Mouse (Mus musculus) thymus, postnatal 10 days (tissue): ENCODE data around the gene Nt5c3b.
A peak's percentile ranks its signal among the peaks of the same experiment; 100 is the strongest.

Source experiments
- DNase-seq, 2 experiments: peaks; one replicate each; pipeline ENCODE4 v3.0.0; 2021; ENCODE audit warnings: low spot score in 2 of 2

Nt5c3b gene

DNA sequence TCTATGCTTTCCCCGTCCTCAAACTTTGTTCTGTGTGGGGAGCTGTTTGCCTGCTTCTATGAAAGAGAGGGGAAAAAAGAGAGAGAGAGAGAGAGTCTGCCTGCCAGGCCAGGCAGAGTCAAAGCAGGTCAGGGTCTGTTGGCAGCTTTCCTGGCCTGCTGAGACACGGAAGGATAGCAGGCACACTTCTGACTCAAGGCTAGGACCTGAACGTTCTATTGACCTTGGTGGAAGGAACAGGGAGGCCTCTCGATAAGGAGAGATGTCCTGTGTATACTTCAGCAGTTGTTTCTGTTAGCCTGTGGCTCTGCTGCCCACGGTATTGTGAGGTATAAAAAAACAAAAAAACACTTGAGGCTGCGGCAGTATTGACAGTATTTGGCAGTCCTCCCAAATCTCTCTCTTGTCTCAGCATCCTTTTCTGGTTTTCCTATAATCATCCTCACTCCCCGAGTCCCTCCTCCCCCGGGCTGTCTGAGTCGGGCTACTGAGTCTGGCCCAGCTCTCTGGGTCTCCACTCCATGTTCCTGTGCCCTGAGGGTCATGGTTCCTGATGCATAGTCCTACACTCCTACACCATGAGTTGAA lies 12.9 kb downstream of the Nt5c3b start:
- DNase-seq: no peak

DNA sequence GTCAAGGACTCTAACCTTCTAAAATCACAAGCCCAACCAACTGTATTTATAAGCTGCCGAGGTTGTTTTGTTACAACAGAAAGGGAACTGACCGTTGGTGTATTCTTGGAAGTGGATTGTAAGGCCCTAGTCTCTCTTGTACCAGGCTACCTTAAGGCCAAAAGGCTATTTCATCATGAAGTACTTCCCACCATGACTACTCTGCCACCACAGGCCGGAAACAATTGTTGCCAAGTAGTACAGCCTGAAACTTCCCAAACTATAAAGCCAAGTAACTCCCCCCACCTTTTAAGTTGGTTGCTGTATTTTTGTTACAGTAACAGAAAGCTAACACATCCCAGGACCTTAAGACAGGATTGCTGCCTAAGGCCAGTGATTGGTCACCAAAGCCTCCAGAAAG lies 14.8 kb downstream of the Nt5c3b start:
- DNase-seq: no peak

DNA sequence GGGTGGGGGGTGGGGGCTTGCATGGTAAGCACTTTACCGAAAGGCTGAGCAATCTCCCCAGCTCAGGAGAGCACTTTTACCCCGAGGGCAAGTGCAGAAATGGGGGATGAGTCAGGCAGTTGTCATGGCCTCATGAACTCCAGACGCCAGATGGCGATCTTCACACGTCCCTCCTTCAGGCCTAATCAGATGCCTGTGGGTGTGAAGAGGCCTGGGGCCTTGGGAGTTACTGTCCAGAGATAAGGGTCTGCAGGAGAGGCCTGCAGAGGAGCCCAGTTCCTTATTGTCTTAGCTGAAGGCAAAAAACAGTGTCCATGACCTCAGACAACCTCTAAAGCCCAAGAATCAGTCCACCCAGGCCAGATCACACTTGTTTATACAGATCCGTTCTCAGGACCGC lies 15.8 kb downstream of the Nt5c3b start:
- peak in 1 of 2 experiments; percentile 74 for DNase-seq

DNA sequence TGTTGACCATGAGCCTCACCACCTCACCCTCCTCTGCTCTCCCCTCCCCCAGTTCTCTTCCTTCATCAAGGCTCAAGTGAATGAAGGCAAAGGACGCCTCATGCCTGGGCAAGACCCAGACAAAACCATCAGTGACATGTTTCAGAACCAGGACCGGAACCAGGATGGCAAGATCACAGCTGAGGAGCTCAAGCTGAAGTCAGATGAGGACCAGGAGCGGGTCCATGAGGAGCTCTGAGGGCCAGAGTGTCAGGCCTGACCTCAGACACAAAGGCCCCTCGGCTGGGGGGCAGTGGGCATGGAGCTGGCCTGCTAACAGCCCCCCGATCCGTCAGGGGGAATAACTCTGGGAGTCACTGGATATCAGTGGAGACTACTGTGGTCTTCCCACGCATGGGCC lies 17.8 kb downstream of the Nt5c3b start:
- DNase-seq: no peak

DNA sequence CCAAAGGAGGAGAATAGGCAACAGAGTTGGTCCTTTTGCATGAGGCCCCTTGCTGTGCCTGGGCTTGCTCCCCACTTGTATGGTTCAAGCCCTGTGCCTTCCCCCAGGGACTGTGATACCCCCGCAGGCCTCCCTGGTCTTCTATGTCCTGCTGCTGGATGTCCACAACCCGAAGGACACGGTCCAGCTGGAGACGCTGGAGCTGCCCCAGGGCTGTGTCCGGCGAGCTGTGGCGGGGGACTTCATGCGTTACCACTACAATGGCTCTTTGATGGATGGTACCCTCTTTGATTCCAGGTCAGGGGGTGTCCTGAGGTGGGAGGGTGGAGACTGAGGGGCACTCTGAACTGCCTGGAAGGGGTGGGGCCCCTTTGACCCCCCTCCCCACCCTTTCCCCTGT lies 20.1 kb downstream of the Nt5c3b start:
- no peak for DNase-seq

DNA sequence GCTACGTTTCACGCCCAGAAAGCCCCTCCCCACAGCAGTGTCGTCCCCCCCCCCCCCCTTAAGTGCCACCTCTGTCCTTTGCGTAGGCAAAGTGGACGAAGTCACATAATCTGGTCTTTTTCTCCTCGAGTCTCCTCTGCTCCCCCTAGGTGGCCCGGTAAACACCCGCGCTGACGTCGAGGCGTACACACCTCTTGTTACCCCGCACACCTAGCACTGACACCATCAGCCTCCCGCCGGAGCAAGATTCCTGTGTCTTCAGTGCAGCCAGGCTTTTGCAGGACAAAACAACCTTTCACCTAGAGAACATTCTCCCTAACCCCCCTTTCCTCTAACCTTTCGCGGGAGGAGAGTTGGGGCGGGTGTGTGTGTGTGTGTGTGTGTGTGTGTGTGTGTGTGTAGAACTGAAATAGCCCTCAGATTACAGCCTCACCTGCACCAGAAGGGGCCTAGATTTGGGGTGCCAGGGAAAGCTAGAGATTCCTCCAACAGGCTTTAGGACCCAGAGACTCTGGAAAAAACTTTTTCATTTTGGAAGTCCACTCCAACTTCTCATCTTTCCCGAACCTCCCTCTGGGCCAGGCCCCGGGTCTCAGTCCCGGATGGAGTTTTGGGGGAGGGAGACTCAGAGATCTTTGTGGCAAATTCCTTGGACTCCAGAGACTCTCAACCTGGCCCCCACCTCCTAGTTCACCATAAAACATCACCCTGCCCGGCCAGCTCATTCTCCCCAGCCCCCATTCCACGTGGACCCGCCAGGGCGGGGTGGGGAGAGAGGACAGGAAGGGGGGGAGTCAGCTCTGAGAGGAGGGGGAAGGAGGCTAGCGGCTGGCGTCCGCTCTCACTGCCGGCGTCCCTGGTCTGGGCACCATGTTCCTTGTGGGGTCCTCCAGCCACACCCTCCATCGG lies 26.4 kb downstream of the Nt5c3b start, which contains the start of gene Fkbp10:
Gene Fkbp10, plus strand, starts transcription at position 784 of the 909 bp plus-strand sequence.
- no peak for DNase-seq

DNA sequence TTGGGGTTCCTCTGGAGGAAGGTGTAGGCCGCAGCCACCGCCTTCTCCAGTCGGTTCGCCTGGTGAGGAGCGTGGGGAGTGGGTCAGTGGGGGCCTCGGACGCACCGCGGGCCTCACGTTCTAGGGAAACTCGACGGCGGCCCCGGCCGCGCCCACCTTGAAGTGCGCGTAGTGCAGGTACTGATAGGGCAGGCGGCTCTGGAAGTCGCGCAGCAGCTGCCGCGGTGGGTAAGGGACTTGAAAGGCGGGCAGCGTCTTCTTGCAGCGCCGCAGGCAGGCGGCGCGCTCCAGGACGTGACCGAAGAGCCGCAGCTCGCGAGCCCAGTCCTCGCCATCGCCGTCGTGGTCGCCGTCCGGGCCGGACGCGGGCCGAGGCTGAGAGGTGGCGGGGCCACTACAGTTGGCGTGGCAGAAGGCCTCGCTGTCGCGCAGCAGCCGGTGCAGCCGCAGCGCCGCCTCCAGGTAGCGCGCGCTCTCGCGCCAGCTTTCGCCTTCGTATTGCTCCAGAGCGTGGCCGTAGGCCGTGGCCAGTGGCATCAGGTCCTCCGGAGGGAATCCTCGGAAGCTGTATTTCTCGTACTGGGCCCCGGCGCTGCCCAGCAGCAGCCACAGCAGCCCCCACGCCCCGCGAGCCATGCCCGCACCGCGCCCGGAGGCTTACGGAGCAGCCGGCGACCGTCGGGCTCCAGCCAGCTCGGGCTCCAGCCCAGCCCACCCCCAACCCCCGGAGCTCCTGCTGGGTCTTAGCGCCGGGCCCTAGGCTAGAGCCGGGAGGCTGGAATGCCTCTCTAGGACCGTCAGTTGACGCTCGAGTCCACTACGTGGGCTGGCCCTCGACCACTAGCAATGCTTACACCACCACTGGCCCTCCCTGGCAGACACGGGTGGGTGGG lies 27.3 kb downstream of the Nt5c3b start, which contains the start of gene P3h4:
Gene P3h4, minus strand, starts transcription at position 816 of the 893 bp plus-strand sequence.
- peak; percentile 57 to 75 for DNase-seq

DNA sequence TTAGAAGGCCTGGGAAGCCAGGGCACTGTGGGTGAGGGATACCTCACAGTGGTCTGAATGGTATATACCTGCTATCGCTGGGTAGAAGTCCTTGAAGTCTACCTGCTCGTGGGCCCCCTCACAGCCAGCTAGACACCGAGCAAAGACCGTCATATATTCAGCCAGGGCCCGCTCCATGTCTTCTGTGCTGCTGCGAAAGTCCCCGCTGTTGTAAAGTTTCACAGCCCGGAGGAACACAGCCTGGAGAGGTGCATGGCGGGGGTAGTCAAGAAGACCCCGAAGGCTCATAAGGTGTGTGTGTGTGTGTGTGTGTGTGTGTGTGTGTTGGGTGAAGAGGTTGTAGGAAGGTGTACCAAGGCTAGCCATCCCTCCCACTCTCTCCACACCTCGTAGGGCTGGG lies 28.1 kb downstream of the Nt5c3b start:
- no peak for DNase-seq

DNA sequence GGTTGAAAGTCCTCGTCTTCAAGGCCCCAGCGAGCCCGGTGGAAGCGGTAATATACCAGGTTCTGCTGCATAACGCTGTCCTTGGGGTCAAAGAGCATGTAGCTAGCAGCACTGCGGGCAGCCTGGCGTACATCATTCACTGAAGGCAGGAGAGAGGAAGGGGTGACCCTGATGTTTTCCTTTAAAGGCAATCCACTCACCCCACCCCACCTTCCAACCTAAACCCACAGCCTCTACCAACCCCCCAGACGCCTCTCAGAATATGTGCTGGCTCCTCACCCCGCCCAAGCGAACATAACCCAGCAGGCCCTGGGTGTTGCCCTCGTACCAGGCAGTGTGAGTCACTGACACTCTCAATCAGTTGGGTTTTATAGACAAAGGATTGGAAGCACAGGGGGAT lies 29.9 kb downstream of the Nt5c3b start:
- no peak for DNase-seq

DNA sequence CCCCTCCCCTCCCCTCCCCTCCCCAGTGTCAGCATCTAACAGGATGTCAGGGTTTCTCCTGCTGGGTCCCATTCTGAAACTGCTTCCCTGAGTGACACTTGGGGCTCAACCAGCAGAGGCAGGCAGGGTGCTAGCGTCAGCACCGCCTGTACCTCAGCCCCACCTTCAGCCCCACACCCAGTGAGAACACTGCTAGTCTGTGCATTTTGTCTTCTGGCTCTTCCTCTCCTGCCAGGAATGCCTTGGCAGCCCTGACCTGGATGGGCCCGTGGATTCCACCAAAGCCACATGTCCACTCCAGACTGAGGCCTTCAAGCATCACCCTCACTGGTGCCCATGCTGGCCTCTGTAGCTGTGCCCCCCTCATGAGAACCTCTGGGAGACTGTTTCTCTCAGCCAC lies 31.9 kb downstream of the Nt5c3b start:
- peak; percentile 58 to 61 for DNase-seq

DNA sequence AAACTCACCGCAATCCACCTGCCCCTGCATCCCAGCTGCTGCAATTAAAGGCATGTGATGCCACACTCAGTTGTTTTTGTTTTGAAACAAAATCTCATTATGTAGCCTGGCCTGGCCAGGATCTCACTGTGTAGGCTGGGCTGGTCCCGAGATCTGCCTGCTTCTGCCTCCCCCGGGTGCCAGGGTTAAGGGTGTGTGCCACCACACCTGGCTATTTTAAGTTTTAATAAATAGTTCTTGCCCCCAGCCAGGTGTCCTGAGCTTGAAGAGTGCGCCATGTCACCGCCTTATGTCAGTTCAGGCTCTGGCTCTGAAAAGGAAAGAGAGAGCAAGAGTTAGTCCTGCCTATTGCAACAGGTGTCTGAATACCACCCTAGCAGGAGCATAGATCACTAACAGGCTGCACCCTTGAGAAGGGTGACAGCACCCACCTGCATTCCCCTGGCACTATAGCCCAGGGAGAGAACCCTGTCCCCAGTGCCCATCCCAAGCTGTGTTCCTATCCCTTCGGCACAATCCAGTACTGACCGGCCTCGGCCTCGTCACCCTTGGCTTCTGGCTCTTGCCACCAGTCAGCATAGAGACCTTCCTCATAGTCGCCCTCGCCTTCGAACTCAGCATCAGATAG lies 32.7 kb downstream of the Nt5c3b start:
- DNase-seq: peak; percentile 44 to 63

DNA sequence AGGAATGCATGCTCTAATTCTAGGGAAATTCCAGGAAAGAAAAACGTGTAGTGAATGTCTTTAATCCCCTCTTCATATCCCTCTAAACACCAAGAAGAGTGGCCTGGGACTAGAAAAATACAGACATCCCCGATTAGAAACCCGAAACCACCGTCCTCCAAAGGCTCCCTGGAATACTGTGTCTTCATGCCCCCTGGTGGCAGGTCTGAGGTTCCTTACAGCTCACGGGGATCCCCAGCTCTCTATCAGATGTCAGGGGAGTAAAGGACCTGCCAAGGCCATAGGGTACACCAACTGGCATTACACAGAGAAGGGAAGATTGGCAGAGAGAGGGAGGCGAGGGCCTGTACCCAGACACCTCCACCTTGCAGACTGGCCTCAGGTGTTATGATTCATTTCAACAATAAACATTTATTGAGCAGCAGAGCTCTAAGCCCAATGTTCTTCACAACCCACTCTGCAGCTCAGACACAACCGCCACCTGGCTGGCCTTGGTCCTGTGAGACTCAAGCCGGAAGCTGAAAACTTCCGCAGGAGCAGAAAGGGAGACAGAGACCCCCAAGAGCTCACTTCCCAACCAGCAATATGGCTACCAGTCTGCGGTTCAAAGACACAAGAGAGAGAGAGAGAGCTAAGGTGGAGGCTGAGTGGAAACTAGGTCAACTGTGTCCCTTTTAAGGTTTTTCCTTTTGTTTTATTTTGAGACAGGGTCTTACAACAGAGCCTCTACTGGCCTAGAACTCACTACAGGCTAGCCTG lies 33.4 kb downstream of the Nt5c3b start:
- peak; percentile 75 to 85 for DNase-seq

DNA sequence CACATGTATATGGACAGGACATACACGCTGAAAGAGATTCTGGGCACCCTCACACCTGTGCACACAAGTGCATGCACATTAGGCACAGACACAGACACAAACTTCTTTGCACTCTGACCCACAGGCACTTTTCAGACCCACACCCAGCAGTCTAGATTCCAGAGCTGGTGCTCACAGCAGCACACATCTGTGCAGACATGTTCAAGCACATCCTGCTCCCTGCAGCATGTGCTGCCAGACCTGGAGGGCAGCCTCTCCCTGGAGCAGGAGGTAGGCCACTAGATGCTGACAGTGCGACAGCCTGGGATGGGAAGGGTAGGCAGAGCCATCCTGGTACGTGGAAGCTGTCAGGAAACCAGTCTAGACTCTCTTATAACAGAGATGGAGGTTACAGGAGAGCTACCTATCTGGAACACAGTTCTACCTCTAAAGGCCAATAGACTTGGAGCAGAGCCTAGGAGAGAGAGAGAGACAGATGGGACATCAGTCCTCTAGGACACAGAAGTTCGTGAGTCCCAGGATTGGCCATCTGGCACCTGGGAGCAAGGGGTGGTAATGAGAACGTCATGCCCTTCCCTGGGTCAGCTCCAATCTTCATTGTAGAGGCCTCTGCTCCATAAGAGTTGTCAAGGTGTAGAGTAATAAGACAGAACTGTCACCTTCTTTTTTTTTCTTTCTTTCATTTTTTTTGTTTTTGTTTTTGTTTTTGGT lies 34.5 kb downstream of the Nt5c3b start:
- no peak for DNase-seq

DNA sequence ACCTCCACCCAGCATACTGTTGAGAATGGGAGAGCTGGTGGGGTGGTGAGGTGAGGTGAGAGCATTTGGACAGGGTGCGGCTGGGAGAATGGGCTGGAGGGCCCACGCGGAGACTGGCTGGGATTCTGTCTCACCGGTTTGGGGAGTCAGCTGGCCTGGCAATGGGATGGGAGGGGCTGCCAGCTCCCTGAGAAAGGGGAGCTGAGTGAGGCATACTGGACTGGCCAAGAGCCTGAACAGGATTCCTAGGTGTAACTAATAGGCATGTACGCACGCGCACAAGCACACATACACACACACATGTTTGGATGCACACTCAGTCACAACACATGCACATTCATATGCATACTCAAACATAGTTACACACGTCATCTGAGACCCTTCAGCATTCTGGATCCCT lies 35.3 kb downstream of the Nt5c3b start:
- no peak for DNase-seq

DNA sequence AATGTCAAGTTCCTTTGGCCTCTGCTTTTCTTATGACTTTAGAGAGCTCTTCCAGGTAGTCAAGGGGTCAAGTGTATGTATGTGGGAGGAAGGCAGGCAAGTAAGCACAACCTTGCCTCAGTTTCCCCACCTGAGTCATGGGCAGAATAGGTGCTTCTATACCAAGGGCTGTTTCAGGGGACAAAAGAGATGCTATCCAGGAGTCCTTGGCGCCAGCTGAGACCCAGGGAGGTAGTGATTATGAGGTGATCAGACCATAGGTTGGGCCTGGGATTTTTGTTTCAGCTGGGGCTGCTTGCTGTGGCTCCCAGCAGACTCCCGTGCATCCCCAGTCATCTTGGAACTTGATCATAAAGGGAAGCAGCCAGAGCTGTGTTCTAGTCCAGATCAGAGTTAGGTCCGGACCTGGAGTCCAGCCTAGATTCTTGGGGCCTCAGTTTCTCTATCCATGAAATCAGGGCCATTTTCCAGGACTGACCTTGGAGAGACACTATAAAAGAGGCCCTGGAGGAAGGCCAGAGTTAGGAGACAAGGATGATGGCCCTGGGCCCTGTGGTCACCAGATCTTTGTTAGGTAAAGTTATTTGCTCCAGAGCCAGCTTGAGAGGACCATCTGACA lies 37.0 kb downstream of the Nt5c3b start:
- no peak for DNase-seq

DNA sequence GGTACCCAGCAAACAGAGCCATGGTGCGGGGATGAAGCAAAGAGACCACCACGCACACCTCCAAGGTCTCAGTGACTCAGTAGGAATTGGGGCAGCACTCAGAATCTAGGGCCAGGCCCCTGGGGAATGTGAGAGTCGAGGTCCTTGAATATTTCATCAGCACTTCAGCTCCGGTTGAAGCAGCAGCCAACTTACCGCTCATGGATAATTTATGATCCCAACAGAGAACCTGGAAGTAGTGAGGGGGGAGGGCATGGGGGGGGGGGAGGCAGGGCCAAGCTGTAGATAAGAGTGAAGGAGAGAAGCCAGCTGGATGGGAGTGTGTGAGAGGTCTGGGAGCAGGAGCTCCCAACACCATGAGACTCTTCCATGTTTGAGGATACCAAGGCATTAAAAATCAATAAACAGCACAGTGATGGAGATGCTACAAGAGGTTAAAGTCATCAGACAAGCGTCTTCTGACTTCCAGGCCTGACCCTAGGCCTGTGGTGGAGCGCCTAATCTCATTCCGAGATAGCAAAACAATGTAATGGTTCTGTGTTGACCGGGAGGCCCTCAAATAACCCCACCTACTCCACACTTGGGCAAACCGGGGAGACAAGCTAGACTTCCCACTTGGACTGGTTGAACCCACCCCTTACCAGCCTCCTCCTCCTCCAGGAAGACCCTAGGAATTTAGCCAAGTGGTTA lies 38.0 kb downstream of the Nt5c3b start:
- DNase-seq: no peak

DNA sequence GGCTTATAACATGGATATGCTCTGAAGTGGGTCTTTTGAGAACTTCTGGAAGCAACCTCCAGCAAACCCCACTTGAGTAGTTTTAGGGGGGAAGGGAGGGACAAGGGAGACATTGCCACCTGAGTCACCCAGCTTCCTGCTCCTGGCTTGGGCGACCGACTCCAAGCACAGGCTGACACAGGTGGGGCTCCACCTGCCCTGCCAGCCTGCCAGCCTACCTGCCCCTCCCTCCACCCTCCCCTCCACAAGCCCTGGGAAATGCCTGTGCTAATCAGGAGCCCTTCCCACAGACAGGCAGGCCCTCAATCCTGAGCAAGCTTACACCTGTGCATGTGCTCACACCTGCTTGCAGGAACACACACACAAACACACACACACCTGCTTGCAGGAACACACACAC lies 38.9 kb downstream of the Nt5c3b start:
- no peak for DNase-seq

DNA sequence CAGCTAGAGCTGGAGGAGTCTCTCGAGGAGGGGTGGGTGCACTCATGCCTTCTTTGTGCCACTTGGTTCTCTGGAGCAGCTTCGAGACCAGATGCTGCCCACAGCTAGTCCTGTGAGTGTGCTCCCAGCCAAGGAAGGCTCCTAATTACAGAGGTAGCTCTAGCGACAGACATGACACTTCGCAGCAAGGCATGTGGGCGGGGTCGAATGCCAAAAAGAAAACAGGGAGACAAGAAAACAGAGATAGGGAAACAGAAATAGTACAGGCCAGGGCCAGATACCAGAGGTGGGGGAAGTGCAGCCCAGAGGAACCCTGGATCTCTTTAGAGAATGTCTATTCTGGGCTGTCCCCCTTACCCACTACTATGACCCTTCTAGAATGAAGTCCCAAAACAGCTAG lies 39.4 kb downstream of the Nt5c3b start:
- DNase-seq: no peak

DNA sequence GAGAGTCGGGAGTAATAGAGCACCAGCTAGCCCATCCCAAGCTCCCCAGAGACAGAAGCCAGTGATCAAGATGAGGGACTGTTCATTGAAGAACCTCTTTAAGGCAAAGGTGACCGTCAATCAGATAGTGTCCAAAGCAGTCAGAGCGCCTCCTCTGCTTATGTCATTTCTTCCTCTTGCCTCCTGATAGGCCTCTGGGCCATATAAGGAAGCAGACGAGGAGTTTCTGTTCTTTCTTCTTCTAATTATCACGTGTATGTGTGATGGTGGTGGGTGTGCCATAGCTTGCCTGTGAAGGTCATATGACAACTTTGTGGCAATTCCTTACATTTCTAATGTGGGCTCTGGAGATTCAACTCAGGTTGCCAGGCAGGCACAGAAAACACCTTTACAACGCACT lies 40.8 kb downstream of the Nt5c3b start:
- no peak for DNase-seq
